Mouse (Mus musculus): Measurements from ENCODE around the gene Mvd. TPM values are rescaled to one million over a fixed set of nuclear protein-coding genes. Genes with fewer than 3 reads are reported as not detected.

Mvd gene
- polyA plus RNA-seq, 1 experiment = 60.4 TPM

GRCm38 (mm10) chr8:122459990-122460389 lies 16.8 kb upstream of the Mvd start:
- Histone ChIP-seq H3K27ac (ENCODE audit: insufficient read depth, low read length) (no peak overlapping the region), H3K27me3 (ENCODE audit: control insufficient read depth, insufficient read depth, low read length, poor library complexity, severe bottlenecking) (no peaks in the 10 kb centered on the region), H3K9ac (ENCODE audit: low read depth, poor library complexity, severe bottlenecking) (peak overlapping the region; percentile 68), H3K4me1 (ENCODE audit: control insufficient read depth, insufficient read depth, low read length) (peaks cover 6% of the 10 kb centered on the region), H3K36me3 (ENCODE audit: control insufficient read depth, insufficient read depth, low read length, poor library complexity, severe bottlenecking) (0 out of 2 replicates have a peak, but pooled peaks cover 4% of the 10 kb centered on the region), H3K9me3 (replicated peaks; ENCODE audit: control insufficient read depth, insufficient read depth, low read length, poor library complexity, severe bottlenecking) (no peaks in the 10 kb centered on the region), H3K4me3 (ENCODE audit: low read depth, low read length) (peak overlapping the region; percentile 71)
- TF ChIP-seq EP300 (IDR thresholded peaks at IDR 0.05; ENCODE audit: insufficient read depth, low read depth, low read length) (no peak), CTCF (IDR thresholded peaks at IDR 0.05; ENCODE audit: low read depth, low read length) (no peak), POLR2A (IDR thresholded peaks at IDR 0.05; ENCODE audit: insufficient read depth, low read length) (no peak)

- Histone ChIP-seq H3K4me1 (ENCODE audit: control insufficient read depth, insufficient read depth, low read length) (peaks cover 6% of the 10 kb centered on the region), H3K27me3 (ENCODE audit: control insufficient read depth, insufficient read depth, low read length, poor library complexity, severe bottlenecking) (no peaks in the 10 kb centered on the region), H3K36me3 (ENCODE audit: control insufficient read depth, insufficient read depth, low read length, poor library complexity, severe bottlenecking) (0 out of 2 replicates have a peak, but pooled peaks cover 5% of the 10 kb centered on the region), H3K9ac (ENCODE audit: low read depth, poor library complexity, severe bottlenecking) (peak overlapping the region; percentile 68), H3K4me3 (ENCODE audit: low read depth, low read length) (peak overlapping the region; percentile 71), H3K27ac (ENCODE audit: insufficient read depth, low read length) (no peak overlapping the region), H3K9me3 (replicated peaks; ENCODE audit: control insufficient read depth, insufficient read depth, low read length, poor library complexity, severe bottlenecking) (no peaks in the 10 kb centered on the region)
- no peak for TF ChIP-seq POLR2A (IDR thresholded peaks at IDR 0.05; ENCODE audit: insufficient read depth, low read length)
- TF ChIP-seq CTCF (IDR thresholded peaks at IDR 0.05; ENCODE audit: low read depth, low read length) = peak; percentile 76
- no peak for TF ChIP-seq EP300 (IDR thresholded peaks at IDR 0.05; ENCODE audit: insufficient read depth, low read depth, low read length)
Observed at GRCm38 (mm10) chr8:122459218-122459900, 16.1 kb upstream of the Mvd start.

DNA sequence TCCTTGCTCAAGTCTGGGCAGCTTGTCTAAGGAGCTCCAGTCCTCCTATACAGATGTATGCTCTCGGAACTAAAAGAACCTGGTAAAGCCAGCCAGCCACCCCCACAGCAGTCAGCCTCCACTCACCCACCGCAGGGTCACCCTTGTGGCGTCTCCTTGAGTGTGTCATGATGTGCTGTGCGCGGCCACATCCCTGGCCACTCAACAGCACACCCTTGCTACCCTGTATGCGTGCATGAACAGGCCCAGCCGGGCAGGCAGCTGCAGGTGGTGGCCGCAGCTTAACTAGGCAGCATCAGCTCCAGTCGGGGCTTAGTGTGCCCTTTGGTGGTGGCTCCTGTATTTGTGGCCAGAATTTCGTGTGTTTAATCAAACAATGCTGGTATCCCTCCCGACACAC lies 13.9 kb upstream of the Mvd start:
- H3K36me3 ChIP-seq (ENCODE audit: control insufficient read depth, insufficient read depth, low read length, poor library complexity, severe bottlenecking) = 0 out of 2 replicates have a peak, but pooled peaks cover 5% of the 10 kb centered on the region
- no peak overlapping the region for H3K27ac ChIP-seq (ENCODE audit: insufficient read depth, low read length)
- no peak for TF ChIP-seq CTCF (IDR thresholded peaks at IDR 0.05; ENCODE audit: low read depth, low read length)
- TF ChIP-seq EP300 (IDR thresholded peaks at IDR 0.05; ENCODE audit: insufficient read depth, low read depth, low read length) = no peak
- no peak for TF ChIP-seq POLR2A (IDR thresholded peaks at IDR 0.05; ENCODE audit: insufficient read depth, low read length)
- no peak overlapping the region for H3K4me3 ChIP-seq (ENCODE audit: low read depth, low read length)
- H3K4me1 ChIP-seq (ENCODE audit: control insufficient read depth, insufficient read depth, low read length) = no peaks in the 10 kb centered on the region
- H3K27me3 ChIP-seq (ENCODE audit: control insufficient read depth, insufficient read depth, low read length, poor library complexity, severe bottlenecking) = no peaks in the 10 kb centered on the region
- H3K9me3 ChIP-seq (replicated peaks; ENCODE audit: control insufficient read depth, insufficient read depth, low read length, poor library complexity, severe bottlenecking) = no peaks in the 10 kb centered on the region
- H3K9ac ChIP-seq (ENCODE audit: low read depth, poor library complexity, severe bottlenecking) = no peak overlapping the region

GRCm38 (mm10) chr8:122454409-122454808 lies 11.2 kb upstream of the Mvd start:
- no peaks in the 10 kb centered on the region for H3K9me3 ChIP-seq (replicated peaks; ENCODE audit: control insufficient read depth, insufficient read depth, low read length, poor library complexity, severe bottlenecking)
- no peak overlapping the region for H3K4me3 ChIP-seq (ENCODE audit: low read depth, low read length)
- H3K4me1 ChIP-seq (ENCODE audit: control insufficient read depth, insufficient read depth, low read length) = no peaks in the 10 kb centered on the region
- no peak overlapping the region for H3K9ac ChIP-seq (ENCODE audit: low read depth, poor library complexity, severe bottlenecking)
- no peaks in the 10 kb centered on the region for H3K27me3 ChIP-seq (ENCODE audit: control insufficient read depth, insufficient read depth, low read length, poor library complexity, severe bottlenecking)
- no peak overlapping the region for H3K27ac ChIP-seq (ENCODE audit: insufficient read depth, low read length)
- 0 out of 2 replicates have a peak, but pooled peaks cover 5% of the 10 kb centered on the region for H3K36me3 ChIP-seq (ENCODE audit: control insufficient read depth, insufficient read depth, low read length, poor library complexity, severe bottlenecking)
- TF ChIP-seq EP300 (IDR thresholded peaks at IDR 0.05; ENCODE audit: insufficient read depth, low read depth, low read length) = no peak
- TF ChIP-seq CTCF (IDR thresholded peaks at IDR 0.05; ENCODE audit: low read depth, low read length) = no peak
- no peak for TF ChIP-seq POLR2A (IDR thresholded peaks at IDR 0.05; ENCODE audit: insufficient read depth, low read length)

- H3K9ac ChIP-seq (ENCODE audit: low read depth, poor library complexity, severe bottlenecking) = no peak overlapping the region
- no peaks in the 10 kb centered on the region for H3K4me1 ChIP-seq (ENCODE audit: control insufficient read depth, insufficient read depth, low read length)
- H3K27me3 ChIP-seq (ENCODE audit: control insufficient read depth, insufficient read depth, low read length, poor library complexity, severe bottlenecking) = no peaks in the 10 kb centered on the region
- TF ChIP-seq POLR2A (IDR thresholded peaks at IDR 0.05; ENCODE audit: insufficient read depth, low read length) = no peak
- no peaks in the 10 kb centered on the region for H3K9me3 ChIP-seq (replicated peaks; ENCODE audit: control insufficient read depth, insufficient read depth, low read length, poor library complexity, severe bottlenecking)
- H3K27ac ChIP-seq (ENCODE audit: insufficient read depth, low read length) = no peak overlapping the region
- H3K4me3 ChIP-seq (ENCODE audit: low read depth, low read length) = no peak overlapping the region
- 0 out of 2 replicates have a peak, but pooled peaks cover 5% of the 10 kb centered on the region for H3K36me3 ChIP-seq (ENCODE audit: control insufficient read depth, insufficient read depth, low read length, poor library complexity, severe bottlenecking)
Observed at GRCm38 (mm10) chr8:122452154-122452553, 8.9 kb upstream of the Mvd start.

GRCm38 (mm10) chr8:122451161-122451703 lies 8.0 kb upstream of the Mvd start:
- Histone ChIP-seq H3K27me3 (ENCODE audit: control insufficient read depth, insufficient read depth, low read length, poor library complexity, severe bottlenecking) (no peaks in the 10 kb centered on the region), H3K9me3 (replicated peaks; ENCODE audit: control insufficient read depth, insufficient read depth, low read length, poor library complexity, severe bottlenecking) (no peaks in the 10 kb centered on the region), H3K27ac (ENCODE audit: insufficient read depth, low read length) (no peak overlapping the region), H3K9ac (ENCODE audit: low read depth, poor library complexity, severe bottlenecking) (no peak overlapping the region), H3K36me3 (ENCODE audit: control insufficient read depth, insufficient read depth, low read length, poor library complexity, severe bottlenecking) (0 out of 2 replicates have a peak, but pooled peaks cover 4% of the 10 kb centered on the region), H3K4me1 (ENCODE audit: control insufficient read depth, insufficient read depth, low read length) (no peaks in the 10 kb centered on the region), H3K4me3 (ENCODE audit: low read depth, low read length) (no peak overlapping the region)
- TF ChIP-seq EP300 (IDR thresholded peaks at IDR 0.05; ENCODE audit: insufficient read depth, low read depth, low read length) = no peak
- no peak for TF ChIP-seq CTCF (IDR thresholded peaks at IDR 0.05; ENCODE audit: low read depth, low read length)
- no peak for TF ChIP-seq POLR2A (IDR thresholded peaks at IDR 0.05; ENCODE audit: insufficient read depth, low read length)
